ENCODE assay signal across 10 mouse cellular contexts in the genomic region with DNA sequence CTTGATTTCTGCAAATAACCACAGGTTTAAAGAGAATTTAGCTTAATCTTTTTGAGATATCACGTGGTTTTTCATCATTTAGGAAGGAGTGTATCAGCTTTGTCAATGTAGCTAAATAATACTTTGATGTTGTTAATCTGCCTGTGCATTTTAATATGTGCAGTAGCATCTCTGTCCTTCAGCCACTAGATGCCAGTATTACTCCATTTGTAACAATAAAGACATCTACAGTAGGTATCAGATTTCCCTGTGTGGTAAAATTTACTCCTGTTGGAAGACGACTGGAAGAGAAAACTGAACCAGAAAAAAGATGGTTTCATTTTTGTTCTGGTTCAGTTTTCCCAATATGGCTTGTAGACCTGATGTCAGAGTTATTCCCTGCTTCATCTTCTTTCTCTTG. TPM values are rescaled to one million over a fixed set of nuclear protein-coding genes. Genes with fewer than 3 reads are reported as not detected.
DNase-seq lines count a peak whose midpoint lies in the region; ATAC-seq and TF ChIP-seq lines count a peak whose summit lies in the region.
"Had no signal": no experiment of that assay in that cellular context is flagged by ENCODE, and none has a peak within 500 bp of the region (broad histone marks: within the 10 kb centered on the region; RNA-seq: fewer than 3 reads in every experiment).

No protein-coding gene starts in this region.

- no peak overlapping the region for H3K4me2 ChIP-seq in liver, postnatal 0 days (ENCODE audit: low read depth, low read length)
- H3K4me2 ChIP-seq in hindbrain, embryonic 14.5 days (replicated peaks) = no peak overlapping the region

- peak; percentile 60 for TF ChIP-seq CTCF in liver, postnatal 0 days (IDR thresholded peaks at IDR 0.05; ENCODE audit: low read depth)

- WGBS in liver, postnatal 0 days (ENCODE audit: insufficient replicate concordance) = 64% methylated on average over 2 of the region's 2 CpGs
- 44% methylated on average over 2 of the region's 2 CpGs for WGBS in hindbrain, embryonic 14.5 days

- H3K36me3 ChIP-seq in liver, postnatal 0 days (replicated peaks; ENCODE audit: insufficient read depth, low read length) = peaks cover 68% of the 10 kb centered on the region
- peaks cover 61% of the 10 kb centered on the region for H3K36me3 ChIP-seq in hindbrain, embryonic 14.5 days (replicated peaks; ENCODE audit: control insufficient read depth, insufficient read depth)
- H3K36me3 ChIP-seq in splenic B cell, adult 2 months (ENCODE audit: control insufficient read depth, insufficient read depth, low read length, poor library complexity, severe bottlenecking) = peaks cover 21% of the 10 kb centered on the region

- H3K9me3 ChIP-seq in liver, postnatal 0 days (ENCODE audit: low read length) = no peaks in the 10 kb centered on the region
- H3K9me3 ChIP-seq in hindbrain, embryonic 14.5 days (ENCODE audit: control insufficient read depth, low read length) = no peaks in the 10 kb centered on the region

- H3K9ac ChIP-seq in liver, postnatal 0 days (replicated peaks) = no peak overlapping the region
- H3K9ac ChIP-seq in hindbrain, embryonic 14.5 days = no peak overlapping the region

- ATAC-seq in liver, postnatal 0 days = no peak
- peak; percentile 63; the same call in 1 of the 2 replicates for ATAC-seq in hindbrain, embryonic 14.5 days (ENCODE audit: low FRiP score)
- ATAC-seq in erythroid progenitor cell, adult 5-6 weeks (replicated peaks; ENCODE audit: low FRiP score, poor library complexity, severe bottlenecking) = no peak

- no peaks in the 10 kb centered on the region for H3K27me3 ChIP-seq in liver, postnatal 0 days (ENCODE audit: insufficient read depth, low read length)
- no peaks in the 10 kb centered on the region for H3K27me3 ChIP-seq in hindbrain, embryonic 14.5 days (ENCODE audit: control insufficient read depth, insufficient read depth, low read length)
- no peaks in the 10 kb centered on the region for H3K27me3 ChIP-seq in splenic B cell, adult 2 months (ENCODE audit: control insufficient read depth, insufficient read depth, low read length, poor library complexity, severe bottlenecking)

- DNase-seq in cerebellum, adult 9-10 months = peak; percentile 38
- DNase-seq in cerebellum, postnatal 4 days (ENCODE audit: low spot score in 2 of 2) = no peak
- DNase-seq in liver, postnatal 0 days = no peak
- no peak for DNase-seq in liver
- DNase-seq in hindbrain, embryonic 14.5 days (ENCODE audit: low spot score) = peak; percentile 86
- DNase-seq in splenic B cell, adult 2 months (ENCODE audit: low read depth, low spot score) = peak; percentile 61
- DNase-seq in adrenal gland, postnatal 36 days = no peak
- DNase-seq: B cell, adult 2 months; cerebellum, adult 8-10 months had no signal

- H3K27ac ChIP-seq in liver, postnatal 0 days (ENCODE audit: low read depth) = no peak overlapping the region
- H3K27ac ChIP-seq in hindbrain, embryonic 14.5 days = no peak overlapping the region

- no peaks in the 10 kb centered on the region for H3K4me1 ChIP-seq in liver, postnatal 0 days (ENCODE audit: insufficient read depth)
- no peaks in the 10 kb centered on the region for H3K4me1 ChIP-seq in hindbrain, embryonic 14.5 days (replicated peaks; ENCODE audit: control insufficient read depth, insufficient read depth, low read length)

- no peak for TF ChIP-seq EP300 in liver, postnatal 0 days (IDR thresholded peaks at IDR 0.05; ENCODE audit: low read depth)

- H3K4me3 ChIP-seq in liver, postnatal 0 days (ENCODE audit: low read depth, low read length) = no peak overlapping the region
- no peak overlapping the region for H3K4me3 ChIP-seq in hindbrain, embryonic 14.5 days (replicated peaks; ENCODE audit: low read length)

RNA-seq across cellular contexts. Expression of a gene that starts 11.4 kb away (rescaled TPM):
- 9.8 and 13.4 TPM in 2 replicates for polyA plus RNA-seq in liver, postnatal 0 days (2015; fragmentation: Nextera tagmentation; extraction: Ambion mirVana)
- 37.1 and 37.4 TPM in 2 replicates for polyA plus RNA-seq in hindbrain, embryonic 14.5 days (2014; fragmentation: Nextera tagmentation; extraction: Ambion mirVana)
- 10 to 100 TPM; 36.9 to 41.2 TPM for total RNA-seq in adrenal gland, postnatal 36 days (2021)
- 2.9 and 16.8 TPM in 2 replicates for total RNA-seq in erythroid progenitor cell, adult 5-6 weeks (2015; ENCODE audit: low replicate concordance)
- total RNA-seq in erythroid progenitor cell, adult 5-6 weeks (2017; ENCODE audit: low replicate concordance) = 25.9 and 26.9 TPM in 2 replicates

Comparison
In these comparisons a context has a peak if more than half of its experiments do, and no peak if none do; other contexts are left out.
1. DNase-seq: peak in cerebellum, adult 9-10 months (single experiment), hindbrain, embryonic 14.5 days (single experiment) and splenic B cell, adult 2 months (single experiment); none in cerebellum, postnatal 4 days (0 of 2), liver, postnatal 0 days (single experiment), liver (single experiment) and adrenal gland, postnatal 36 days (0 of 2).